Mouse (Mus musculus): ENCODE results near the gene Mn1.

DNA sequence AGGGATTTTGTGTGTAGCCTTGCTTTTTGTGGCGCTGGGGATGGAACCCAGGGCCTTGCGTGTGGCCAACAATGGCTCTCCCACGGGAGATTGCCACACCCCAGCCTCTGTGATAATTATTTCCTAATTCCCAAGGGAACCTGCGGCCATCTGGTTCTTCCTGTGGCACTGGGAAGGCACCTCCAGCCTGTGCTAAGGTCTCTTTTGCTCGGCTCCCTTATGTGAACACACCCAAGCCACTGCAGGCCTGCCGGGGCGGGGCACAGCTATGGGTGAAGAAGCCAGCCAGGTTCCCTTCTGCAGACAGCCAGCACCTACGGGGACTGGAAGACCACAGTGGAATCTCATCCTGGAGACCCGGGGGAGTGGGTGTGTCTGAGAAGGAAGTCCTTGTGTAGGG is 49.3 kb downstream of the Mn1 start:
- no peak for TF ChIP-seq POLR2A (IDR thresholded peaks at IDR 0.05; ENCODE audit: control insufficient read depth, low read depth, low read length)
- TF ChIP-seq CTCF (IDR thresholded peaks at IDR 0.05; ENCODE audit: control insufficient read depth, insufficient read depth, insufficient replicate concordance, low read depth, low read length): no peak

Measured in testis, adult 2 months (tissue).